Mouse (Mus musculus): ENCODE measurements around the gene Veph1. TPM values are rescaled to one million over a fixed set of nuclear protein-coding genes. Genes with fewer than 3 reads are reported as not detected.

Gene Veph1
- polyA plus RNA-seq, 1 experiment from 2014 or later, result 1.0 TPM

GRCm38 (mm10) chr3:66131264-66131950, 165.2 kb downstream of the Veph1 start:
- 60% methylated on average over 4 of the region's 4 CpGs for WGBS
- H3K9me3 ChIP-seq (replicated peaks), result no peaks in the 10 kb centered on the region
- no peak overlapping the region for H3K27ac ChIP-seq
- peaks cover 14% of the 10 kb centered on the region for H3K4me1 ChIP-seq
- H3K27me3 ChIP-seq (ENCODE audit: low read depth, poor library complexity, severe bottlenecking), result no peaks in the 10 kb centered on the region
- no peaks in the 10 kb centered on the region for H3K36me3 ChIP-seq
- H3K4me3 ChIP-seq, result no peak overlapping the region
- peak; percentile 33 for DNase-seq (ENCODE audit: low spot score)

DNA sequence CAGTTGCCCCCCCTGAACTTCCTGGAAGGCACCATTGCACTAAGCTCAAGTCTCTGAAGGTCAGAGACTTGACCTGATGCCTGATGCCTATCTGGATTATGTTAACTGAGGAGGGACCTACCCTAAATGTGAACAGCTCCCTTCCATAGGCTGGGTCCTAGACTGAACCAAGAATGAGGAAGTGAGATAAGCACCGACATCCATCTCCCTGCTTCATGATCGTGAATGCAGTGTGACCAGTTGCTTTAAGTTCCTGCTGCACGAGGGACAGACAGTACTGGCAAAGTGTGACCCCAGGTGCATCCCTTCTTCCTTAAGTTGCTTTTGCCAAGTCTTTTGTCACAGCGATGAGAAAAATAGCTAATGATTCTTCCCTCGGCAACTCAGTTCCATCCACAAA, 166.9 kb downstream of the Veph1 start:
- Histone ChIP-seq H3K27ac (no peak overlapping the region), H3K27me3 (ENCODE audit: low read depth, poor library complexity, severe bottlenecking) (no peaks in the 10 kb centered on the region), H3K4me1 (peaks cover 14% of the 10 kb centered on the region), H3K4me3 (no peak overlapping the region), H3K36me3 (no peaks in the 10 kb centered on the region), H3K9me3 (replicated peaks) (no peaks in the 10 kb centered on the region)
- no peak for DNase-seq (ENCODE audit: low spot score)
- WGBS, result 72% methylated on average over 5 of the region's 5 CpGs

DNA sequence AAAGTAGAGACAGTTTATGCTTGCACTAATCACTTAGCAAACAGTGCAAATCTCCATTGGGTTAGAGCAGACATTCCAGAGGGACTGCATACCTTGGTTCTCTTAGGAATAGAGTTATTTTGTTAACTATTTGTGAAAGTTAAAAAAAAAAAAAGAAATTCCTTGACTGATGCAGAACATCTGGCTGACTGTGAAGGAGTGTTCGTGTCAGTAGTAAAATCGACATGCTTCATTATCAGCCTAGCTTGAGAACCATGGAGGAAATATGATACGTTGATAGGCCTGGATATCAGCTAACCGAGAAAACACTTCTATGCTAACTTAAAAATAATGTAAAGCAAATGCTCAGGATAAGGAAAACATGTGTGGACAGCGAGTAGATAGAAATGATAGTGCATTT, 191.1 kb downstream of the Veph1 start:
- no peak overlapping the region for H3K4me3 ChIP-seq
- H3K36me3 ChIP-seq, result no peaks in the 10 kb centered on the region
- H3K9me3 ChIP-seq (replicated peaks), result no peaks in the 10 kb centered on the region
- WGBS, result 34% methylated on average over 5 of the region's 5 CpGs
- no peak for DNase-seq (ENCODE audit: low spot score)
- no peaks in the 10 kb centered on the region for H3K27me3 ChIP-seq (ENCODE audit: low read depth, poor library complexity, severe bottlenecking)
- H3K4me1 ChIP-seq, result peaks cover 17% of the 10 kb centered on the region
- H3K27ac ChIP-seq, result no peak overlapping the region

DNA sequence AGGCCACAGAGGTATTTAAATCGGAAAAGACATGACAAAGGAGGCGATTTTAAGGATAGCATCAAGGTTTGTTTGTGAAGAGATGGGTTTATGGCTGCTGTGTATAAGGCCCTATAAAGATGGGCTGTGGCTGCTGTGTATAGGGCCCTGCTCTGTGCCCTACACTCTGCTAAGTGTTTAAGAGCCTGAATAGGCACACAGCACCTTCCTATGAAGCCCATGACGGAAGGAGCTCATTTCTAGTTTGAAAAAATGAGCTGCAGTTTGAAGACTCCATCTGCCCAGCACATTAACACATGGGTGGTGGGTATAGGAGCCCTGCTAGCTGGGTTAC, 194.1 kb downstream of the Veph1 start:
- Histone ChIP-seq H3K4me1 (peaks cover 15% of the 10 kb centered on the region), H3K4me3 (no peak overlapping the region), H3K9me3 (replicated peaks) (no peaks in the 10 kb centered on the region), H3K27me3 (ENCODE audit: low read depth, poor library complexity, severe bottlenecking) (no peaks in the 10 kb centered on the region), H3K27ac (no peak overlapping the region), H3K36me3 (no peaks in the 10 kb centered on the region)
- 84% methylated on average over 3 of the region's 3 CpGs for WGBS
- DNase-seq (ENCODE audit: low spot score), result no peak

GRCm38 (mm10) chr3:66101809-66102598, 194.6 kb downstream of the Veph1 start:
- H3K27me3 ChIP-seq (ENCODE audit: low read depth, poor library complexity, severe bottlenecking), result no peaks in the 10 kb centered on the region
- H3K27ac ChIP-seq, result no peak overlapping the region
- H3K36me3 ChIP-seq, result no peaks in the 10 kb centered on the region
- H3K4me3 ChIP-seq, result no peak overlapping the region
- DNase-seq (ENCODE audit: low spot score), result no peak
- H3K4me1 ChIP-seq, result peaks cover 15% of the 10 kb centered on the region
- no peaks in the 10 kb centered on the region for H3K9me3 ChIP-seq (replicated peaks)
- WGBS, result 85% methylated on average over 11 of the region's 11 CpGs

DNA sequence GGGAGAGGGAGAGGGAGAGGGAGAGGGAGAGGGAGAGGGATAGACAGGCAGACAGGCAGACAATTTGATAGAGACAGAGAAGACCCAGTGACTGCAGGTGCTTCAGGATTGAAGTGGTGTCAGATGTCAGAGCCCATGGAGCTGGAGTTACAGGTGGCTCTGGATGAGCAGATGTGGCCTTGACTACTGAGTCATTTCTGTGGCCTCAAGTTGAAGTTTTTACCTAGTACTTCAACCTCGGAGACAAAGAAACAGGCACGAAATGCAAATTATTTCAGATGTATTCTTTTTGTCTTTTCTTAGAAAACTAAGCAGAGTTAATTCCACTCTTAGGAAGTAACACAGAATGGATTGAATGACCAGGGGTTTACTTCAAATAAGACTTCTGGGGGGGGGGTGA, 195.6 kb downstream of the Veph1 start:
- DNase-seq (ENCODE audit: low spot score), result no peak
- Histone ChIP-seq H3K4me1 (peaks cover 12% of the 10 kb centered on the region), H3K4me3 (no peak overlapping the region), H3K27me3 (ENCODE audit: low read depth, poor library complexity, severe bottlenecking) (no peaks in the 10 kb centered on the region), H3K9me3 (replicated peaks) (no peaks in the 10 kb centered on the region), H3K27ac (no peak overlapping the region), H3K36me3 (no peaks in the 10 kb centered on the region)
- 93% methylated on average over 2 of the region's 2 CpGs for WGBS

- DNase-seq (ENCODE audit: low spot score), result no peak
- no peaks in the 10 kb centered on the region for H3K27me3 ChIP-seq (ENCODE audit: low read depth, poor library complexity, severe bottlenecking)
- H3K4me3 ChIP-seq, result no peak overlapping the region
- no peak overlapping the region for H3K27ac ChIP-seq
- H3K36me3 ChIP-seq, result no peaks in the 10 kb centered on the region
- WGBS, result 79% methylated on average over 2 of the region's 2 CpGs
- no peaks in the 10 kb centered on the region for H3K4me1 ChIP-seq
- H3K9me3 ChIP-seq (replicated peaks), result no peaks in the 10 kb centered on the region
Observed at GRCm38 (mm10) chr3:66091746-66092145, 204.9 kb downstream of the Veph1 start.

- 89% methylated on average over 7 of the region's 7 CpGs for WGBS
- no peaks in the 10 kb centered on the region for H3K9me3 ChIP-seq (replicated peaks)
- H3K27ac ChIP-seq, result no peak overlapping the region; the same call in 1 of the 2 replicates
- DNase-seq (ENCODE audit: low spot score), result no peak
- H3K4me1 ChIP-seq, result peaks cover under 1% of the 10 kb centered on the region; the same call in 1 of the 2 replicates
- no peaks in the 10 kb centered on the region for H3K27me3 ChIP-seq (ENCODE audit: low read depth, poor library complexity, severe bottlenecking)
- H3K4me3 ChIP-seq, result no peak overlapping the region
- H3K36me3 ChIP-seq, result no peaks in the 10 kb centered on the region
Observed at GRCm38 (mm10) chr3:66087608-66088007, 209.0 kb downstream of the Veph1 start.

DNA sequence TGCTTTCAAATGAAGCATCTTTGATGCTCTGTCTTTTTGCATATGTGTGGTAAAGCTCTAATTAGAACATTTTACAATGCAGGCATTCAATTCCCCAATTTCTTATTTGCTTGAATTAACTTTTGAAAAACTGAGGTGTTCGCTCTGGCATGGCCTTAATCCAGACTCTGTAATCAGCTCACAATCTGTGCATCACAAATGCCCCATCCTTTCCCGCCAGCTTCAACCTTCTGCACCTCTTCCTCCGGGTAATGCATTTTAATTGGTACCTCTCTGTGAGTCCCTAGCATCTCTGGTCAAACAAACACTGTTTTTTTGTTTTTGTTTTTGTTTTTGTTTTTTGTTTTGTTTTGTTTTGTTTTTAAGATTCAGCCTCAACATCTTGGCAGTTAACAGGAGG, 212.8 kb downstream of the Veph1 start:
- no peak for DNase-seq (ENCODE audit: low spot score)
- WGBS, result 92% methylated on average over 3 of the region's 3 CpGs

DNA sequence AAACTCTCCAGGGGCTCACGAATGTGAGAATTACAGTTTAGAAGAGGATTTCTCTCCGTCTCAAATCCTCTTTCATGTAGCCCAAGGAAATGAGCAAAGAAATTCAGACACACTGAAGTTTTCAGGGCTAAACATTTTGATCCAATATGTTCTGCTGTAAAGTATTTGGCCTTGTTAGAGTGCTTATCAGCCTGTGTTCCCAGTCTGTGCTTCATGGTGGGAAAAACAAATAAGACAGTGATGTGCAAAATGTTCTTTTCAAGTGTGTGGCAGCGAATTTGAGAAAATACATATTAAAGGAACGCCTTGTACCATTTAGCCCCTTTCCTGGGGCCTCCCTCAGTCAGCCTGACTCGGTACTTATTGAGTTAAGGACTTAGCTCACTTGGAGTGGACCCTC, 213.2 kb downstream of the Veph1 start:
- Histone ChIP-seq H3K4me3 (no peak overlapping the region), H3K27me3 (ENCODE audit: low read depth, poor library complexity, severe bottlenecking) (no peaks in the 10 kb centered on the region), H3K27ac (no peak overlapping the region), H3K4me1 (peaks cover 6% of the 10 kb centered on the region; the same call in 1 of the 2 replicates), H3K9me3 (replicated peaks) (no peaks in the 10 kb centered on the region), H3K36me3 (no peaks in the 10 kb centered on the region)
- 76% methylated on average over 5 of the region's 5 CpGs for WGBS
- DNase-seq (ENCODE audit: low spot score), result no peak

More for the DNA sequence above, 212.8 kb downstream of the Veph1 start:
- H3K9me3 ChIP-seq (replicated peaks), result no peaks in the 10 kb centered on the region
- H3K27me3 ChIP-seq (ENCODE audit: low read depth, poor library complexity, severe bottlenecking), result no peaks in the 10 kb centered on the region
- peaks cover 6% of the 10 kb centered on the region; the same call in 1 of the 2 replicates for H3K4me1 ChIP-seq
- H3K4me3 ChIP-seq, result no peak overlapping the region
- H3K27ac ChIP-seq, result no peak overlapping the region
- no peaks in the 10 kb centered on the region for H3K36me3 ChIP-seq

DNA sequence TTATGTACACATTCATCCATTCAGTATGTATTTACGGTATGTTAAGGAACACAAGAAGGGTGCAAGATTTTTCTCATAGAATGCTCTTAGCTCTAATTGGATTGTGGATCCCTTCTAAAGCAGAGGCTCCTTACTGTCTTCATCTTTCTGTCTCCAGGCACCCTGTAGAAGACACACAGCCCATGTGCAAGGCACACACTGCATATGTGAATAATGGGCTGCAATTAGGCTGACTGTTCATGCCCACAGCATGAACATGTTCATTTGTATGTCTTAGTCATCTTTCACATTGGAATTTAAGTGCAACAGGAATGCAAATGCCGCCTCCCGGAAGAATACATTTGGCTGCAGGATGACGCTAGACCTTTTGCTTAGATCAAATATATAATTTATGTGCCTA, 213.7 kb downstream of the Veph1 start:
- Histone ChIP-seq H3K27me3 (ENCODE audit: low read depth, poor library complexity, severe bottlenecking) (no peaks in the 10 kb centered on the region), H3K4me1 (peaks cover 9% of the 10 kb centered on the region; the same call in 1 of the 2 replicates), H3K27ac (no peak overlapping the region), H3K36me3 (no peaks in the 10 kb centered on the region), H3K9me3 (replicated peaks) (no peaks in the 10 kb centered on the region), H3K4me3 (no peak overlapping the region)
- no peak for DNase-seq (ENCODE audit: low spot score)
- WGBS, result 97% methylated on average over 4 of the region's 4 CpGs

GRCm38 (mm10) chr3:66081363-66081736, 215.3 kb downstream of the Veph1 start:
- DNase-seq (ENCODE audit: low spot score), result no peak
- Histone ChIP-seq H3K27me3 (ENCODE audit: low read depth, poor library complexity, severe bottlenecking) (no peaks in the 10 kb centered on the region), H3K4me3 (no peak overlapping the region), H3K4me1 (peaks cover 9% of the 10 kb centered on the region; the same call in 1 of the 2 replicates), H3K9me3 (replicated peaks) (no peaks in the 10 kb centered on the region), H3K27ac (no peak overlapping the region), H3K36me3 (no peaks in the 10 kb centered on the region)
- WGBS, result 42% methylated on average over 3 of the region's 3 CpGs

DNA sequence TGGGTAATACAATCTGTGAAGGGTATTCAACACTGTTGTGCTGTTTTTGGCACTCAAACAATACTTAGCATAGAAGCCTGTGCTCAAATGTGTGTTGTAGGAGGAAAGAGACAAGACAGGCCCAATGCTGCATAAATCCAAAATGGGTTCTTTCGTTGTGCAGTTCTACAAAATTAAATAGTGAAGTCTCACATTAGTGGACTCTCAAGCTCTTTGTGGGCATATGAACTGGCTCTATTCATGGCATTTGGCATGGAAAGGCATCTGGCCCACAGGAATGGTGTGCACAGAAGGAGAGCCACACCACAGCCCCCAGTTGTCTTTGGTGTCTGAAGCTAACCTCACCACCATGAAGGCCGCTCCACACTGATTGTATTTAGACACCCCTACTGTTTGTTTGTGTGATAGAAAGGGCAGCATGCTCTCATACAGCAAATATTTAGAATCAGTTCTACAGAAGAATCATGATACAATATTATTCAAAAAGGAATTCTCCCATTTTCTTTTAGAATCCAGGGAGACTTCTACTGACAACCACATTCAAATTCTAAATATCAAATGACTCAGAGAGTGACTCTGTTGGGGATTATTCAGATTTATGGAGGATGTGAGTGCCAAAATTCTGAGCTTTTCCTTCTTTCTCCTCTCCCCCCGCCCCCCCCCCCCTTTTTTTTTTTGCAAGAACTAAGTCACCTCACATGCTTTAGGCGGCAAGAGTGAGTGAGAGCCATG, 215.8 kb downstream of the Veph1 start:
- Histone ChIP-seq H3K9me3 (replicated peaks) (no peaks in the 10 kb centered on the region), H3K27ac (no peak overlapping the region), H3K4me1 (peaks cover 9% of the 10 kb centered on the region; the same call in 1 of the 2 replicates), H3K36me3 (no peaks in the 10 kb centered on the region), H3K4me3 (no peak overlapping the region), H3K27me3 (ENCODE audit: low read depth, poor library complexity, severe bottlenecking) (no peaks in the 10 kb centered on the region)
- DNase-seq (ENCODE audit: low spot score), result no peak
- WGBS, result 67% methylated on average over 4 of the region's 4 CpGs
